Mouse (Mus musculus) forebrain, embryonic 15.5 days (tissue): ENCODE data around the gene Gm10271. TPM values are rescaled to one million over a fixed set of nuclear protein-coding genes. Genes with fewer than 3 reads are reported as not detected.
A peak's percentile ranks its signal among the peaks of the same experiment; 100 is the strongest.

Experiments
- ATAC-seq: fragments of 200-750 bp; cut with Nextera tagmentation; replicated peaks from 2 replicates; pipeline ENCODE4 v1.8.0; 2017; ENCODE audit warnings: mild to moderate bottlenecking, moderate TSS enrichment, moderate library complexity
- H3K27ac ChIP-seq: fragments of 300-500 bp; sonication (generic); replicated peaks from 2 replicates; pipeline ENCODE4 v1.5.1; 2015; ENCODE audit warnings: mild to moderate bottlenecking, inconsistent platforms
- H3K27me3 ChIP-seq: fragments of 300-500 bp; sonication (generic); 2 replicates; pipeline ENCODE4 v1.6.1; 2015; ENCODE audit warnings: inconsistent platforms
- H3K36me3 ChIP-seq: fragments of 300-500 bp; sonication (generic); 2 replicates; pipeline ENCODE4 v1.6.1; 2015; ENCODE audit warnings: mild to moderate bottlenecking, inconsistent platforms
- H3K4me1 ChIP-seq: fragments of 300-500 bp; sonication (generic); 2 replicates; pipeline ENCODE4 v1.6.1; 2015; ENCODE audit warnings: inconsistent platforms
- H3K4me2 ChIP-seq: fragments of 300-500 bp; sonication (generic); replicated peaks from 2 replicates; pipeline ENCODE4 v1.6.1; 2015; ENCODE audit warnings: mild to moderate bottlenecking, inconsistent platforms
- H3K4me3 ChIP-seq: fragments of 300-500 bp; sonication (generic); 2 replicates; pipeline ENCODE4 v1.5.1; 2015; ENCODE audit warnings: mild to moderate bottlenecking, inconsistent platforms
- H3K9ac ChIP-seq: fragments of 300-500 bp; sonication (generic); replicated peaks from 2 replicates; pipeline ENCODE4 v1.6.1; 2015; ENCODE audit warnings: mild to moderate bottlenecking, inconsistent platforms
- H3K9me3 ChIP-seq: fragments of 300-500 bp; sonication (generic); 2 replicates; pipeline ENCODE4 v1.6.1; 2016; ENCODE audit warnings: inconsistent platforms
- WGBS: fragments of 180-500 bp; shearing (Covaris S2); methylation state at CpG from one replicate; pipeline ENCODE4 v1.1.7; 2015; ENCODE audit warnings: mixed read lengths; 5-methylcytosine and 5-hydroxymethylcytosine counted together
- polyA plus RNA-seq: library from polyadenylated mRNA; unstranded; fragments of >200 nt; fragmentation: Nextera tagmentation; extraction: Ambion mirVana; gene quantifications from 2 replicates; pipeline ENCODE4 v1.2.1, GENCODE M21; 2015

The Gm10271 gene
- polyA plus RNA-seq = not detected in 2 replicates

DNA sequence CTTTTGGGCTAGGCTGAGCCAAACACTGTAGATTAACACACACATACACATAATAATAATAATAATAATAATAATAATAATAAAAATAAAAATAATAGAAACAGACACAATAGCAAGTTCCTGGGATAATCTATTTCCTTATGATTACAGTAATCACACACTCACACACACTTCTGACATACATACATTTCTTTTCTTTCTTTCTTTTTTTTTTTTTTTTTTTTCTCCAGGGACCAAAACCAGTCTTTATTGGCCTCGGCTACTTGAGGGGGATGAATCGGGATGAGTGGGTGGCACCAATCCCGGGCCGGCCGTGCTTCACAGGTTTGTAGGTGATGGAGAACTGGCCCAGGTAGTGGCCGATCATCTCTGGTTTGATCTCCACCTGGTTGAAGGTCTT is at the start of gene Gm10271:
TSS of gene Gm10271 (minus strand) at position 101 of the 400 bp plus-strand sequence.
- 98% methylated on average over 6 of the region's 6 CpGs for WGBS
- no peak within 1 kb of the TSS for H3K4me2 ChIP-seq

DNA sequence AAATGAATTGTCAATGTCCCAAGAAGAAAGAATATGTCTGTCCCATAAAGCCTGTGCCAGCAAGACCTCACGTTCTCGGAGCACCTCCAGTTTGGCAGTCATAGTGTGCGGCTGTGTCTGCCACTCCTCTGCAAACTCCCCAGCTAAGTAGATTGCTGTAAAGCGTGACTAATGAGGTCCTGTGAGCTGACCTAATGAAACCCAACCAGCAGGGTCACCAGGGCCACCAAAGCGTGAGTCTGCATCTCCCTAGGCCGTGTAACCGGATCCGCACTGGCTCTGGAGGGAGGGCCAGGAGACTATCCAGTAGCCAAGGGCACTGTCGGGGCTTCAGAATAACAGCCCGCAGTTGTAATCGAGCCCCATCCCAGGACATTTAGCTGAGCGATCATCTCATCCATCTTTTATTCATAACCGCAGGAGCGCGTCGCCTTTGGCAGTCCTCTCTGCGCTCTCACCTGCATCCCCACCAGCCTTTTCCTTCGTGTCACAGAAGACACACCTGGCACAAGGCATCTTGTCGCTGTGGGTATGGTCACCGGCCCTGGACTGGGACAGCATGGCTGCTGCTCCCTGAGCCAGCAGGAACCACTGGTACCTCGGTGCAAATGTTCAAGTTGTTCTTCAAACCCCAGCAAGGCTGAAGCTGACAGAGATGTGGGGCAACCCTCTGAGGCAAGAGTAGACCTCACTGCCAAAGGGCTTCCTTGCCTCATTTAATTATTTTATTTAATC is 48.8 kb upstream of the Gm10271 start:
- no peak overlapping the region for H3K4me3 ChIP-seq
- ATAC-seq = no peak
- H3K9me3 ChIP-seq = no peaks in the 10 kb centered on the region
- no peaks in the 10 kb centered on the region for H3K36me3 ChIP-seq
- no peak overlapping the region for H3K9ac ChIP-seq
- 25% methylated on average over 21 of the region's 21 CpGs for WGBS
- no peak overlapping the region for H3K4me2 ChIP-seq
- H3K4me1 ChIP-seq = no peaks in the 10 kb centered on the region
- H3K27me3 ChIP-seq = 0 out of 2 replicates have a peak, but pooled peaks cover 3% of the 10 kb centered on the region
- no peak overlapping the region for H3K27ac ChIP-seq

More for the DNA sequence above, at the start of gene Gm10271:
- H3K27me3 ChIP-seq = no peaks in the 10 kb centered on the region
- H3K4me1 ChIP-seq = no peaks in the 10 kb centered on the region
- H3K27ac ChIP-seq = no peak within 1 kb of the TSS
- no peak for ATAC-seq
- H3K36me3 ChIP-seq = no peaks in the 10 kb centered on the region
- H3K4me3 ChIP-seq = no peak within 1 kb of the TSS
- H3K9ac ChIP-seq = no peak within 1 kb of the TSS
- no peaks in the 10 kb centered on the region for H3K9me3 ChIP-seq

DNA sequence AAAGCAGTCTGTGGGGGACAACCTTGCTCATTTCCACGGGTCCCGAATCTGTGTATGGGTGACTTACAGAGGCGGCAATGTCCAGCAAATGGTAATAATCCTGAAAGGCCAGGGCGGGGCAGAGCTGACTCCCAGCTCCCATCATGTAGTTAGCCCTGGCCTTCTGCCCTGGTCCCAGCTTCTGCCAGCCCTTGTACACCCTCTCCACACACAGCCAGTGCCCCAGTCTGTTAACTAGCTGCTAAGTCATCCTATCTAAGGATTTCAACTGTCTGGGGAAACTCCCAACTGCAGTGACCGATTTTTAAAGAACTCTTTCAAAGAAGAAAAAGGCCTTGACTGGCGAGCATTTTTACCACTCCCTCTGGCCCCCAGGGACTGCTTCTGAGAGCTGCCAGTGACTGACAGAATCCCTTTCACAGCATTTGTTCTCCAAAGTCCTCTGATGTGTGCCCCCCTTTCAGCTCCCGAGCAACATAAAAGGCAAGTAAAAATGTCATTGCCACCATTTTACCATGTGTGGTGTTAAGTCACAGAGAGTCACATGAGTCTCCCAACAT is 46.0 kb upstream of the Gm10271 start:
- Histone ChIP-seq H3K4me1 (0 out of 2 replicates have a peak, but pooled peaks cover 4% of the 10 kb centered on the region), H3K36me3 (no peaks in the 10 kb centered on the region), H3K4me2 (no peak overlapping the region), H3K9ac (no peak overlapping the region), H3K27me3 (no peaks in the 10 kb centered on the region), H3K4me3 (no peak overlapping the region), H3K9me3 (no peaks in the 10 kb centered on the region), H3K27ac (no peak overlapping the region)
- no peak for ATAC-seq
- 46% methylated on average over 7 of the region's 7 CpGs for WGBS

DNA sequence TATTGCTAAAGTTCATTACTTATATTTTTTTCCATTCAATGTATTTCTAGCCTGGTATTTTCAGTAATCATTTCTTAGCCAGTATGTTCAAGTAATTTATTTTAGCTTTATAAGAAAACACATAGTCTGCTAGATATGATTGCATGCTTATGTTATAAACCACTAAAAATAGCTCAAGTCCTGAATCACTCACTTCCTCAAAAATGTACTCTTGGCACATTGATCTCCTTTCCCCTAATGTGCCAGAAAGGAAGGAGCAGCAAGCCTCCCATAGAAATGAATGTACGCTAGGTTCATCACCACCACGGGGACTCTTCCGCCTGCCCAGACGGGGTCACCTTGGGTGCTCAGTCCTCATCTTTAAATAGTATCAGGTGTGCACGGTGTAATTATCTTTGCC is 42.2 kb upstream of the Gm10271 start:
- Histone ChIP-seq H3K27ac (no peak overlapping the region), H3K4me2 (no peak overlapping the region), H3K9ac (no peak overlapping the region), H3K36me3 (no peaks in the 10 kb centered on the region), H3K4me3 (no peak overlapping the region), H3K27me3 (no peaks in the 10 kb centered on the region), H3K4me1 (0 out of 2 replicates have a peak, but pooled peaks cover 4% of the 10 kb centered on the region), H3K9me3 (no peaks in the 10 kb centered on the region)
- 90% methylated on average over 5 of the region's 5 CpGs for WGBS
- ATAC-seq = no peak

DNA sequence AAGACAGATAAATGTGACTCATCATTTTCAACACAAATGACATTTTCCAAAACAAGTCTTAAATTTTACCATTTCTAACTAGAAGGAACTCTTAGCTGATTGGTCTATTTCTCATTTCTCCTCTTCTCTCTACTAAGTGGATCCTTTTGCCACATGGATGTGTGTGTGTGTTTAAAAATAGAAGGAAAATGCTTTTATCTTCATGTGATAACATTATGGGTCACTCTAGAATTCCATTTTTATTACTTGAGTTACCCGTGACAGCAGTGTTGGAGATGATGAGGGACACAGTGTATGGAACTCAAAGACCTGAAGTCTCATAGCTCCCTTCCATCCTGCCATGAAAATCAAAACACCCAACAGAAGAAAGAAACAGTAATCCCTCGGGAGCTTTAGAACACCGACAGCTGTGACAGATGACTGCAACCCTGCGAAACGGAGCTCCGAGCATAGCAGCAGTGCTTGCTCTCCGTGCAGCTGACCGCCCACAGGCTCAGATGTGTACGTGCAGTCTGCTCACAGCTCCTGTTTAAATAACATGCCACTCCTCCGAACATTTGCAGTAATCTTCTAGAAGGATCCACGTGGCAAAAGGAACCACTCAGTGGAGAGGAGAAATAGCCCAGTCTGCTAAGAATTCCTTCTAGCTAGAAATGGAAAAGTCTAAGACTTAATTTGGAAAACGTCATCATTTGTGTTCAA is 41.4 kb upstream of the Gm10271 start:
- H3K4me3 ChIP-seq = no peak overlapping the region
- 37% methylated on average over 12 of the region's 12 CpGs for WGBS
- H3K27me3 ChIP-seq = no peaks in the 10 kb centered on the region

DNA sequence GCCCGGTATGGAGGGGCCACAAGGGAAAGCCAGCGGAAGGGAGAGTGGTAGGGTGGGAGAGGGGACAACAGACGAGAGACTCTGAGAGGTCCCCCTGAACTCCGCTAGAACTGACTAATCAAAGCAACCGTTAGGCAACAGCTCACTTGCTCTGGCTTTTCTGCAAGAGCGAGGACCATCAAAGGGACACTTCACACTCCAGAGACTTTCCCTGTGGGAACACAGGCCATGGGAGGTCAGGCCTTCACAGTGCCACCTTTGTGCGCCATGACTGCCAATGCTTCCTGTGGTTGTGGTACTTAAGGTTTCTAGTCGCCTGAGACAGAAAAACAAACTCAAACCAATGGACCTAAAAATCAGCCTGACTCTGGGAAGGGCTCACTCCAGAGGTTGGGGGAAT is 38.6 kb upstream of the Gm10271 start:
- Histone ChIP-seq H3K27ac (no peak overlapping the region), H3K36me3 (no peaks in the 10 kb centered on the region), H3K9ac (no peak overlapping the region), H3K4me1 (0 out of 2 replicates have a peak, but pooled peaks cover 4% of the 10 kb centered on the region), H3K27me3 (no peaks in the 10 kb centered on the region), H3K4me3 (no peak overlapping the region), H3K4me2 (no peak overlapping the region), H3K9me3 (no peaks in the 10 kb centered on the region)
- 49% methylated on average over 8 of the region's 8 CpGs for WGBS
- no peak for ATAC-seq

More for the DNA sequence above, 41.4 kb upstream of the Gm10271 start:
- 0 out of 2 replicates have a peak, but pooled peaks cover 4% of the 10 kb centered on the region for H3K4me1 ChIP-seq
- H3K36me3 ChIP-seq = no peaks in the 10 kb centered on the region
- no peaks in the 10 kb centered on the region for H3K9me3 ChIP-seq
- no peak overlapping the region for H3K9ac ChIP-seq
- no peak overlapping the region for H3K4me2 ChIP-seq
- peak; percentile 64 for ATAC-seq
- H3K27ac ChIP-seq = no peak overlapping the region

DNA sequence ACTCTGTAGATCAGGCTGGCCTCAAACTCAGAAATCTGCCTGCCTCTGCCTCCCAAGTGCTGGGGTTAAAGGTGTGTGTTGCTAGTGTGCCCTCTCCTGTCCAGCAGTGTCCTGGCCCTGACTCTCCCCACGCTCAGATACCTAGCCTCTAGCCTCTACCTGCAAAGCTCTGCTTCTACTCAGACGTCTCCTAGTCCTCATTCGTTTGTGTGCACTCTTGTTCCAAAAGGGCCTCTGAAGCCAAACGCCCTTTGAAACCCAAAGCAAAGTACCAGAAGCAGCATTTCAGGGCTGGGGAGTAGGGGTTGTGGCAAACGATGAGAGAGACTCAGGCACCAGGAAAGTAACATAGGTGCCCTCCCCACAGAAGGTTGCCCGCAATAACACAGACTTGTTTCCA is 37.3 kb upstream of the Gm10271 start:
- no peak for ATAC-seq
- Histone ChIP-seq H3K36me3 (no peaks in the 10 kb centered on the region), H3K4me2 (no peak overlapping the region), H3K4me3 (no peak overlapping the region), H3K9me3 (no peaks in the 10 kb centered on the region), H3K27me3 (no peaks in the 10 kb centered on the region), H3K4me1 (0 out of 2 replicates have a peak, but pooled peaks cover 4% of the 10 kb centered on the region), H3K27ac (no peak overlapping the region), H3K9ac (no peak overlapping the region)
- 81% methylated on average over 6 of the region's 6 CpGs for WGBS

DNA sequence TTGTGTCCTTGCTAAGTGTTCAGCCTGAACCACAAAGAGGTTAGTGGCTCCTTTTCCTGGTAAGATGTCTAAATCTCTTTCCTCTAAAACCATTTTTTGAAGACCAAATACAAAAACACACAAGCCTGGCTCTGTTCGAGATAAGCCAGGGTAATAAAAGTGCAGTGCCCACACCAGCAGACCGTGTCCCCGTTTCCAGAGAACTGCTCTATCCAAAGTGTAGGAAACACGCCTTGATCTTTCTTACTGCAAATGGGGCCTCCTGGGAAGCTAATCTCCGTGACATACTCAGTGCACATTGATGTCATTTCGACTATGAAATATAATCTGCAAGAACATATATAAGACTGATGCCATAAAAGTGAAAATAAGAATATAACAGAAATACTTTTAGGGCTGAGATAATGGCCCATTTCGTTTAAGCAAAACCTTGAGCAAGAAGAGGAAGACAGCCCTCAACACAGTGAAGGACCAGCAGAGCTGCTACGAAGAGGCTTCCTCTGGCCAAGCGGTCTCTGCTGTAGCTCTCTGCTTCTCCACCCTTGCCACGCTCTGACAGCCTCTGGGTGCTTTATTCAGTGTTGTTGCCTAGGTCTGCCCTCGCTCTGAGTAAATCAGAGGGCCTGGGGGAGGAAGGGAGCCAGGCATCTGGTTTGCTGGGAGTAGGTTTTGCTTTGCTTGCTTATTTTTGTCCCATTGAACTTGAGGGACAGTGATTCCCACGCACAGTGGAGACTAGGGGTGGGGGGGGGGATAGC is 33.5 kb upstream of the Gm10271 start:
- WGBS = 78% methylated on average over 12 of the region's 12 CpGs
- no peaks in the 10 kb centered on the region for H3K4me1 ChIP-seq
- H3K4me2 ChIP-seq = no peak overlapping the region
- H3K27me3 ChIP-seq = no peaks in the 10 kb centered on the region
- ATAC-seq = no peak
- H3K27ac ChIP-seq = no peak overlapping the region
- H3K36me3 ChIP-seq = no peaks in the 10 kb centered on the region
- no peak overlapping the region for H3K9ac ChIP-seq
- H3K4me3 ChIP-seq = no peak overlapping the region
- H3K9me3 ChIP-seq = no peaks in the 10 kb centered on the region

DNA sequence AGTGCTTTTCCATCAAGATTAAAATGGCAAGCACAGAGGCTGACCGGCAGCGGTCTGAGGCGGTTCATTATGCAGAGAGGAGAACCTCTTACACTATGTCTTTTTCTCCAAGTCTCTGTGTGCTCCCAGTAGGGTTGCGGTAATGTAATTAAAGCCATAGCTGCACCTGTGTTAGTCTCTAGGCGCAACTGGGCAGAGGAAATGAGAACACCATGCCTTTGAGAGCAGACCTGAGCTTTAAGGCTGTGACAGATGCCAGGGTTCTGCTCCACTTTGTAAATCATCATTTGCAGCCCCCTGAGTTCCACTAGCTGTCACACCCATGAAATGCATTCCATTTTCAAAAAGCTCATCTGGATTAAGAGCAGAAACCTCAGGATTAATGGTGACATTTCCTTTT is 32.3 kb upstream of the Gm10271 start:
- no peak for ATAC-seq
- Histone ChIP-seq H3K4me3 (no peak overlapping the region), H3K9ac (no peak overlapping the region), H3K4me1 (no peaks in the 10 kb centered on the region), H3K27me3 (no peaks in the 10 kb centered on the region), H3K36me3 (no peaks in the 10 kb centered on the region), H3K27ac (no peak overlapping the region), H3K4me2 (no peak overlapping the region), H3K9me3 (no peaks in the 10 kb centered on the region)
- WGBS = 73% methylated on average over 5 of the region's 5 CpGs

DNA sequence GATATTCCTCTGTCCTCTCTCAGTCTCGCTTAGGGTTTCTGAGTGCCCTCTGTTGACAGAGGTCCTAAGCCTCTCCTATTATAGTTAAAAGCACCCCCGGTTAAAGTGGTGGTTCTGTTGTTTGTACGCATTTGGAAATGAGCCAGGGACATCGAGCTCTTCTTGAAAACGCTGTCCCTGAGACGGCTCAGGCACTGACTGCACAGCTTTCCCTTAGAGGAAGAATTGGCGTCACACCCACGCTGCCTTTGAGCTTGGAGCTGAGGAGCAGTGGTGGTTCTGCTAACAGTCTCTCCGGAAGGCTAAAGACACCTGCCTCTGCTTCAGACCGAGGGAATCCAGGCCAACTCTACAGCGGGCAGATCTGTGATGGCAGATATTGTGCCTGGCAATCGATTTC is 28.6 kb upstream of the Gm10271 start:
- ATAC-seq = no peak
- WGBS = 54% methylated on average over 12 of the region's 12 CpGs
- no peak overlapping the region for H3K9ac ChIP-seq
- H3K4me3 ChIP-seq = no peak overlapping the region
- no peaks in the 10 kb centered on the region for H3K27me3 ChIP-seq
- no peaks in the 10 kb centered on the region for H3K36me3 ChIP-seq
- no peak overlapping the region for H3K27ac ChIP-seq
- H3K4me2 ChIP-seq = no peak overlapping the region
- H3K9me3 ChIP-seq = no peaks in the 10 kb centered on the region
- H3K4me1 ChIP-seq = no peaks in the 10 kb centered on the region

DNA sequence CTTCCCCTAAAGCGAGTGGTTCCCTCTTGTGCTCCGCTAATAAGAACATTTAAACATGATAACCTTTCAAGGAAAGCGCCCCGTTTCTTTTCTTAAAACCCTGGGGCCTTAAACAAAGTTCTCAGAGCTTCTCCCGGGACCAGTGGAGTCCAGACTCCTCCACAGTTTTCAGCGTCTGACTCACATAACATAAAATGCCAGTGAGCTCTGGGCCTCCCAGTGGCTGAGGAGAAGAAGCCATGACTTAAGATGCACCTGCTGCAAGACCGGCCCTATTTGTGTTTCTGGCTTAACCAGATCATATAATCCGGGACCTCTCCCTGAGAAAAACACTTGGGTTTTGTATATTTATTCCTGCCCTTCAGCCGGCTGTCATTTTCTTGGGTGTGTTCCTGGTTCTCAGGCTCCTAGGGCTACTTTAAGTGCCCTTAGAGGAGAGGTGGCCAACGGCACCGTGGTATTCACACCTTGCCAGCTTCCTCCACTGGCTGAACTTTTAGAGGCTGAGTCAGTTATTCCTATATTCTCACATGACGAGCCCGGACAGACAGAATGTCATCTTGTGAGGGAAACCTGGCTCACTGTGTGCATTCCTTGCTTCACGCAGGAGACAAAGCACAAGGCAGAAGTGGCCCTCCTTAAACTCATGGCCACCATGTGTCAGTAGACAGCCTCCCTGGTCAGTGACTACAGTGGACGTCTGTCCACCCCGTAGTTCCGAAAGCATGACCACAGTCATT is 26.5 kb upstream of the Gm10271 start:
- Histone ChIP-seq H3K9ac (no peak overlapping the region), H3K27ac (no peak overlapping the region), H3K36me3 (no peaks in the 10 kb centered on the region), H3K9me3 (no peaks in the 10 kb centered on the region), H3K4me2 (no peak overlapping the region), H3K4me1 (no peaks in the 10 kb centered on the region), H3K4me3 (no peak overlapping the region), H3K27me3 (no peaks in the 10 kb centered on the region)
- WGBS = 85% methylated on average over 17 of the region's 17 CpGs
- no peak for ATAC-seq
